Mouse (Mus musculus) spleen, adult 2 months (tissue): ENCODE data around the gene Galr3.

Source experiments
- CTCF ChIP-seq: fragments of 200-500 bp; IDR thresholded peaks from 2 replicates; pipeline ENCODE4 v1.5.1; 2011; ENCODE audit warnings: mild to moderate bottlenecking, inconsistent platforms; ENCODE audit not compliant: insufficient read depth, insufficient read length, insufficient replicate concordance; ENCODE audit errors: extremely low read depth
- POLR2A ChIP-seq: fragments of 200-500 bp; IDR thresholded peaks from 2 replicates; pipeline ENCODE4 v1.6.1; 2011; ENCODE audit warnings: low read depth, low read length, inconsistent platforms

- TF ChIP-seq CTCF = no peak
- no peak for TF ChIP-seq POLR2A
Observed at GRCm38 (mm10) chr15:79079567-79079966, 37.9 kb downstream of the Galr3 start.
